Mouse (Mus musculus) liver, embryonic 14.5 days (tissue): ENCODE data around the gene Esr2. TPM values are rescaled to one million over a fixed set of nuclear protein-coding genes. Genes with fewer than 3 reads are reported as not detected.
"Not testable (repeated sequence)": the region's sequence is repeated elsewhere in the genome, so short reads cannot be mapped to it uniquely, and the experiment has no call there.

Experiments used
- ATAC-seq: fragments of 200-750 bp; cut with Nextera tagmentation; 2 replicates; pipeline ENCODE4 v1.8.0; 2017; ENCODE audit warnings: moderate number of reproducible peaks, mild to moderate bottlenecking, moderate library complexity; ENCODE audit not compliant: insufficient read depth
- DNase-seq, 3 experiments: peaks; one replicate each; pipeline ENCODE4 v3.0.0-alpha.2; 2012 to 2013; ENCODE audit warnings: low read depth in 3 of 3, low spot score in 3 of 3
- H3K27ac ChIP-seq: fragments of 300-500 bp; sonication (generic); 2 replicates; pipeline ENCODE4 v1.5.1; 2014; ENCODE audit warnings: moderate library complexity, mild to moderate bottlenecking, control low read depth, inconsistent platforms
- H3K27me3 ChIP-seq: fragments of 300-500 bp; sonication (generic); 2 replicates; pipeline ENCODE4 v1.6.1; 2014; ENCODE audit warnings: mild to moderate bottlenecking, low read length, moderate library complexity; ENCODE audit not compliant: control insufficient read depth, insufficient read depth
- H3K36me3 ChIP-seq: fragments of 300-500 bp; sonication (generic); replicated peaks from 2 replicates; pipeline ENCODE4 v1.6.1; 2014; ENCODE audit warnings: low read depth; ENCODE audit not compliant: control insufficient read depth, insufficient read depth
- H3K4me1 ChIP-seq, 2 experiments: fragments of 200-500 bp in 1 of 2; fragments of 300-500 bp in 1 of 2; sonication (generic) in 1 of 2; replicated peaks; 2 replicates each; pipeline ENCODE4 v1.6.1; 2012 to 2014; ENCODE audit warnings: antibody characterized with exemption in 1 of 2, inconsistent platforms in 1 of 2, low read length in 1 of 2; ENCODE audit not compliant: control insufficient read depth in 2 of 2, insufficient read depth in 2 of 2
- H3K4me2 ChIP-seq: fragments of 300-500 bp; sonication (generic); 2 replicates; pipeline ENCODE4 v1.6.1; 2014; ENCODE audit warnings: low read depth, mild to moderate bottlenecking, control low read depth, moderate library complexity
- H3K4me3 ChIP-seq, 2 experiments: fragments of 200-500 bp in 1 of 2; fragments of 300-500 bp in 1 of 2; sonication (generic) in 1 of 2; 2 replicates each; pipeline ENCODE4 v1.5.1; 2012 to 2014; ENCODE audit warnings: low read depth in 2 of 2, low read length in 2 of 2, mild to moderate bottlenecking in 2 of 2, control low read depth in 1 of 2, inconsistent platforms in 1 of 2, moderate library complexity in 1 of 2; ENCODE audit not compliant: insufficient read depth in 1 of 2
- H3K9ac ChIP-seq: fragments of 300-500 bp; sonication (generic); replicated peaks from 2 replicates; pipeline ENCODE4 v1.6.1; 2014; ENCODE audit warnings: mild to moderate bottlenecking, control low read depth, moderate library complexity
- H3K9me3 ChIP-seq: fragments of 300-500 bp; sonication (generic); 2 replicates; pipeline ENCODE4 v1.6.1; 2016; ENCODE audit warnings: low read length, mixed read lengths; ENCODE audit not compliant: control insufficient read depth
- CTCF ChIP-seq: IDR thresholded peaks from 2 replicates; pipeline ENCODE4 v1.5.1; 2016; ENCODE audit warnings: antibody characterized with exemption, low read depth, control low read depth
- EP300 ChIP-seq: IDR thresholded peaks from 2 replicates; pipeline ENCODE4 v1.6.1; 2016; ENCODE audit warnings: antibody characterized with exemption, low read depth
- WGBS: fragments of 180-500 bp; shearing (Covaris S2); extraction: QIAGEN DNeasy Blood & Tissue Kit; methylation state at CpG from one replicate; pipeline ENCODE4 v1.1.7; 2014; ENCODE audit not compliant: insufficient replicate concordance; 5-methylcytosine and 5-hydroxymethylcytosine counted together
- polyA plus RNA-seq, 2 experiments: library from polyadenylated mRNA; depleted of rRNA in 1 of 2; stranded (reverse) in 1 of 2; unstranded in 1 of 2; fragments of >200 nt; fragmentation: Nextera tagmentation in 1 of 2; extraction: Ambion mirVana in 1 of 2; gene quantifications; 2 replicates each; pipeline versions ENCODE4 v1.2.1 to v1.2.3; 2012 to 2014

The Esr2 gene
- polyA plus RNA-seq (2012; rRNA removed) (0.01 TPM in 1 of 2 replicates, not detected in the other), polyA plus RNA-seq (2014; fragmentation: Nextera tagmentation; extraction: Ambion mirVana) (not detected in 2 replicates)

- TF ChIP-seq EP300, result no peak
- no peak for TF ChIP-seq CTCF
- Histone ChIP-seq H3K9me3 (no peaks in the 10 kb centered on the region), H3K4me2 (peak within 1 kb of the TSS; percentile 57), H3K27ac (no peak within 1 kb of the TSS), H3K4me3 (peak within 1 kb of the TSS; percentile 30 to 42), H3K4me1 (peaks cover 0 to 1% of the 10 kb centered on the region in 2 experiments; a peak in 1 of 4 replicates), H3K27me3 (peaks cover 15% of the 10 kb centered on the region), H3K9ac (no peak within 1 kb of the TSS), H3K36me3 (no peaks in the 10 kb centered on the region)
- DNase-seq (no peak), ATAC-seq (no peak)
- WGBS, result under 1% methylated on average over 39 of the region's 39 CpGs
Observed at GRCm38 (mm10) chr12:76177000-76177863, at the start of gene Esr2. Gene Esr2, minus strand, starts transcription at chr12:76177259.

- not testable (repeated sequence) for H3K9me3 ChIP-seq, H3K27me3 ChIP-seq, H3K4me1 ChIP-seq, H3K9ac ChIP-seq, H3K4me2 ChIP-seq, H3K36me3 ChIP-seq, DNase-seq, ATAC-seq, H3K4me3 ChIP-seq, H3K27ac ChIP-seq
- WGBS, result 52% methylated on average over 3 of the region's 8 CpGs
Observed at GRCm38 (mm10) chr12:76222104-76222503, 45.0 kb upstream of the Esr2 start.

- Histone ChIP-seq H3K9ac (no peak overlapping the region), H3K4me3 (no peak overlapping the region), H3K9me3 (no peaks in the 10 kb centered on the region), H3K27ac (no peak overlapping the region), H3K27me3 (no peaks in the 10 kb centered on the region), H3K4me2 (no peak overlapping the region), H3K4me1 (no peaks in the 10 kb centered on the region), H3K36me3 (no peaks in the 10 kb centered on the region)
- ATAC-seq (no peak), DNase-seq (no peak)
- WGBS, result 58% methylated on average over 11 of the region's 11 CpGs
- TF ChIP-seq EP300, result no peak
- TF ChIP-seq CTCF, result no peak
Observed at GRCm38 (mm10) chr12:76216716-76217115, 39.7 kb upstream of the Esr2 start.

GRCm38 (mm10) chr12:76215121-76215520, 38.1 kb upstream of the Esr2 start:
- Histone ChIP-seq H3K4me1 (no peaks in the 10 kb centered on the region), H3K27me3 (no peaks in the 10 kb centered on the region), H3K36me3 (no peaks in the 10 kb centered on the region), H3K27ac (no peak overlapping the region), H3K9ac (no peak overlapping the region), H3K4me3 (no peak overlapping the region), H3K4me2 (no peak overlapping the region), H3K9me3 (no peaks in the 10 kb centered on the region)
- ATAC-seq, result no peak
- WGBS, result 44% methylated on average over 5 of the region's 5 CpGs
- TF ChIP-seq CTCF, result no peak
- TF ChIP-seq EP300, result no peak
- no peak for DNase-seq

GRCm38 (mm10) chr12:76209429-76209974, 32.4 kb upstream of the Esr2 start:
- Histone ChIP-seq H3K36me3 (no peaks in the 10 kb centered on the region), H3K4me1 (no peaks in the 10 kb centered on the region), H3K27me3 (no peaks in the 10 kb centered on the region), H3K4me3 (no peak overlapping the region), H3K9me3 (no peaks in the 10 kb centered on the region), H3K27ac (no peak overlapping the region), H3K4me2 (no peak overlapping the region), H3K9ac (no peak overlapping the region)
- DNase-seq (no peak), ATAC-seq (no peak)
- no peak for TF ChIP-seq CTCF
- no peak for TF ChIP-seq EP300
- 69% methylated on average over 5 of the region's 5 CpGs for WGBS
